In the genomic region with DNA sequence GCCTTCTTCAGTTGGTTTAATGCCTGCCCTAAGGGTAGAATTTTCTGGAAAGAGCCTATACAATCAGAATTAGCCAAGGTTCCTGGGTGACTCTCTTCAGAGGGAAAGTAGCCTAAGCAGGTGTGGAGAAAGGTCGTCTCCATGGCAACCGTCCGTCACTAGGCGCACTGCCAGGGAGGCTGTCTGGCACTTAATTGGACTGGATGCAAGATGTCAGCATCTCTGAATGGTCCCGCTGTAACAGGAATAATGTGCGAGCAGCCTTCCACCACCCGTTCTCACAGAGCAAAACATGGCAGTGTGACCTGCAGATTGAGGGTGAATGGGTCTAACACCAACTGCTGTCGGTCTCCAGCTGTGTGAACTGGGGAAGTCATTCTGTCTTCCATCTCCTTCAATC, we compare ENCODE assay signal across 10 mouse cellular contexts.
A peak's percentile ranks its signal among the peaks of the same experiment; 100 is the strongest.
DNase-seq lines count a peak whose midpoint lies in the region; ATAC-seq and TF ChIP-seq lines count a peak whose summit lies in the region.
"Had no signal": no experiment of that assay in that cellular context is flagged by ENCODE, and none has a peak within 500 bp of the region (broad histone marks: within the 10 kb centered on the region; RNA-seq: fewer than 3 reads in every experiment).

No protein-coding gene starts in this region.

- H3K27me3 ChIP-seq in hindbrain, postnatal 0 days (ENCODE audit: insufficient read depth, low read length): no peaks in the 10 kb centered on the region
- no peaks in the 10 kb centered on the region for H3K27me3 ChIP-seq in stomach, postnatal 0 days (ENCODE audit: control insufficient read depth, insufficient read depth, low read length)

- H3K27ac ChIP-seq in hindbrain, postnatal 0 days: no peak overlapping the region
- no peak overlapping the region for H3K27ac ChIP-seq in stomach, postnatal 0 days (replicated peaks)
- H3K27ac ChIP-seq: limb, embryonic 13.5 days had no signal

- no peak for TF ChIP-seq CTCF in hindbrain, postnatal 0 days (IDR thresholded peaks at IDR 0.05; ENCODE audit: low read depth)
- no peak for TF ChIP-seq CTCF in stomach, postnatal 0 days (IDR thresholded peaks at IDR 0.05; ENCODE audit: low read depth)

- WGBS in hindbrain, postnatal 0 days: 27% methylated on average over 8 of the region's 8 CpGs
- 58% methylated on average over 8 of the region's 8 CpGs for WGBS in stomach, postnatal 0 days

- H3K4me3 ChIP-seq in hindbrain, postnatal 0 days (ENCODE audit: low read length): no peak overlapping the region
- no peak overlapping the region for H3K4me3 ChIP-seq in stomach, postnatal 0 days (ENCODE audit: low read depth, low read length)
- H3K4me3 ChIP-seq: erythroblast, embryonic 14.5 days; limb, embryonic 13.5 days had no signal

- peak; percentile 66 for ATAC-seq in hindbrain, postnatal 0 days
- ATAC-seq in stomach, postnatal 0 days (ENCODE audit: low FRiP score, low TSS enrichment): no peak
- ATAC-seq in megakaryocyte-erythroid progenitor cell, adult 5-6 weeks (replicated peaks; ENCODE audit: low FRiP score, low TSS enrichment, poor library complexity, severe bottlenecking): no peak

- H3K4me2 ChIP-seq in hindbrain, postnatal 0 days (ENCODE audit: low read depth, low read length): no peak overlapping the region
- no peak overlapping the region for H3K4me2 ChIP-seq in stomach, postnatal 0 days (replicated peaks; ENCODE audit: low read depth)
- H3K4me2 ChIP-seq: limb, embryonic 13.5 days had no signal

- no peak for TF ChIP-seq EP300 in stomach, postnatal 0 days (optimal IDR thresholded peaks at IDR 0.05)

- H3K9me3 ChIP-seq in hindbrain, postnatal 0 days (ENCODE audit: low read length): no peaks in the 10 kb centered on the region
- H3K9me3 ChIP-seq in stomach, postnatal 0 days (ENCODE audit: control insufficient read depth, low read length): no peaks in the 10 kb centered on the region
- H3K9me3 ChIP-seq: limb, embryonic 13.5 days had no signal

- H3K9ac ChIP-seq in hindbrain, postnatal 0 days (replicated peaks; ENCODE audit: low read length): no peak overlapping the region
- no peak overlapping the region for H3K9ac ChIP-seq in stomach, postnatal 0 days (ENCODE audit: low read length)
- H3K9ac ChIP-seq: limb, embryonic 13.5 days had no signal

- H3K36me3 ChIP-seq in hindbrain, postnatal 0 days (ENCODE audit: insufficient read depth, low read length): no peaks in the 10 kb centered on the region
- no peaks in the 10 kb centered on the region for H3K36me3 ChIP-seq in stomach, postnatal 0 days (ENCODE audit: control insufficient read depth, insufficient read depth, low read length)
- H3K36me3 ChIP-seq: limb, embryonic 13.5 days had no signal

- DNase-seq in right cerebral cortex, postnatal 10 days (ENCODE audit: low spot score in 2 of 2): peak; percentile 40 to 41
- DNase-seq in right cerebral cortex, postnatal 36 days (ENCODE audit: low spot score in 2 of 2): no peak
- DNase-seq in cerebellum, postnatal 4 days (ENCODE audit: low spot score in 2 of 2): peak; percentile 42 to 79
- DNase-seq in hindbrain, postnatal 0 days (ENCODE audit: low spot score): peak; percentile 77
- DNase-seq in stomach, postnatal 0 days (ENCODE audit: low spot score): peak; percentile 15
- no peak for DNase-seq in urinary bladder, postnatal 14 days (ENCODE audit: low spot score)
- no peak for DNase-seq in yolk sac, embryonic 10.5 days (ENCODE audit: low spot score)

- H3K4me1 ChIP-seq in hindbrain, postnatal 0 days (ENCODE audit: insufficient read depth, low read length): 0 out of 2 replicates have a peak, but pooled peaks cover 2% of the 10 kb centered on the region
- no peaks in the 10 kb centered on the region for H3K4me1 ChIP-seq in stomach, postnatal 0 days (replicated peaks; ENCODE audit: control insufficient read depth, insufficient read depth)

Comparison
In these comparisons a context has a peak if more than half of its experiments do, and no peak if none do; other contexts are left out.
1. DNase-seq: peak in right cerebral cortex, postnatal 10 days (2 of 2), cerebellum, postnatal 4 days (2 of 2), hindbrain, postnatal 0 days (single experiment) and stomach, postnatal 0 days (single experiment); none in right cerebral cortex, postnatal 36 days (0 of 2), urinary bladder, postnatal 14 days (single experiment) and yolk sac, embryonic 10.5 days (single experiment).